Mouse (Mus musculus) layer of hippocampus, adult 9-10 months (tissue): ENCODE results near the gene Myh11.
A peak's percentile ranks its signal among the peaks of the same experiment; 100 is the strongest.
"Not testable (repeated sequence)": the region's sequence is repeated elsewhere in the genome, so short reads cannot be mapped to it uniquely, and the experiment has no call there.

Source experiments
- DNase-seq: peaks from one replicate; pipeline ENCODE4 v3.0.0; 2022; ENCODE audit warnings: low spot score

Gene Myh11

DNA sequence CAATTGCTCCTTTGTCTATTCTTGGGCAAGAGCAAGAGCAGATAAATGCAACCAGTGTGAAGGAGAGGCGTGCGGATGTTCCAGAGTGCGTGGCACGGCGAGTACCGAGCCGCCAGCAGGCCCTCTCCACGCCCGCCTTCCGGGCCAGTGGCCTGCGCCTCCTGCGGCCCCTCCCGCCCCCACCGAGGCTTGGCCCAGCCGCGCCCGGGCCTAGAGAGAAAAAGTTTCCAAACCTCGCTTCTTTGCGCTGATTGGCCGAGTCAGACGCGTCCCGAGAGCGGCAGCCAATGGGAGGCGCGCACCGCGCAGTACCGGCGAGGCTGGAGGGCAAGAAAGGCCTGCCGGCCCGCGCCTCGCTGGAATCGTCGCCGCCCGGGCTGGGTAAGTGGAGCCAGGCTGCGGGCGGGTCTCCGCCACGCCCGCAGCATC lies 128.2 kb downstream of the Myh11 start, which contains the start of the genes Nde1 and Marf1:
Gene Nde1, plus strand, starts transcription at position 288 of the 429 bp plus-strand sequence.
Gene Marf1, minus strand, starts transcription at position 364 of the 429 bp plus-strand sequence.
- peak; percentile 16 for DNase-seq

DNA sequence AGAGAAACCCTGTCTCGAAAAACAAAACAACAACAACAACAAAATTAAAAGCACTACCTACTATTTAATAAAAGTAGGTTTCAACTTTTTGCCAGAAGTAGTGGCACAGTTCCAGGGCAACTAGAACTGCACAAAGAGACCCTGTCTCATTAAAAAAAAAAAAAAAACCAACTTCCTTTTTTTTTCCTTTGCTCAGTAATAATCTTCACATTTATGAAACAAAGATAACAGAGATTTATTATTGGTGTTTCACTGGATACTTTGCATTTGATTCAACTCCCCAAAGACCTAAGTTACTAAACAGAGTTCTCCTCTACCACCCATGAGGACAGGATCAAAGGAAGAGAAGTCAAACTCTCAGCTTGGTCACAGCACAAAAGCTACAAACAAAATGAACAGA lies 130.2 kb downstream of the Myh11 start:
- DNase-seq: no peak

DNA sequence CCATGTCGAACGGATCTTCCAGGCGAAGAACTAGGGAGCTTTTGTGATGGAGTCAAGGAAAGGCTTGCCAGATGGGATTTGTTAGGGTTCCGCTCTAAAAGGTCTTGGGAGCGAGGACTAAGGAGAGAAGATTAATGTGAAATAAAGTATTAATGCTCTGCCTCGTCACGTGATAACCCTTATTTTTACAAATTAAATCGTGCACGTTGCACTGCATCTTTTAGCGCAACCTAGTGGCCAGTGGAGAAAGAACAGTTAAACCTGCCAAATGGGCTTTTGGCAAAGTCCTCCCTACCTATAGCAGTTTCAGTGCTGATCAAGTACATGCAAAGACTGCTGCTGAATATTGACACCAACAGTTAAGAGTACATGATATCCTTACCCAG lies 131.4 kb downstream of the Myh11 start:
- peak; percentile 91 for DNase-seq

DNA sequence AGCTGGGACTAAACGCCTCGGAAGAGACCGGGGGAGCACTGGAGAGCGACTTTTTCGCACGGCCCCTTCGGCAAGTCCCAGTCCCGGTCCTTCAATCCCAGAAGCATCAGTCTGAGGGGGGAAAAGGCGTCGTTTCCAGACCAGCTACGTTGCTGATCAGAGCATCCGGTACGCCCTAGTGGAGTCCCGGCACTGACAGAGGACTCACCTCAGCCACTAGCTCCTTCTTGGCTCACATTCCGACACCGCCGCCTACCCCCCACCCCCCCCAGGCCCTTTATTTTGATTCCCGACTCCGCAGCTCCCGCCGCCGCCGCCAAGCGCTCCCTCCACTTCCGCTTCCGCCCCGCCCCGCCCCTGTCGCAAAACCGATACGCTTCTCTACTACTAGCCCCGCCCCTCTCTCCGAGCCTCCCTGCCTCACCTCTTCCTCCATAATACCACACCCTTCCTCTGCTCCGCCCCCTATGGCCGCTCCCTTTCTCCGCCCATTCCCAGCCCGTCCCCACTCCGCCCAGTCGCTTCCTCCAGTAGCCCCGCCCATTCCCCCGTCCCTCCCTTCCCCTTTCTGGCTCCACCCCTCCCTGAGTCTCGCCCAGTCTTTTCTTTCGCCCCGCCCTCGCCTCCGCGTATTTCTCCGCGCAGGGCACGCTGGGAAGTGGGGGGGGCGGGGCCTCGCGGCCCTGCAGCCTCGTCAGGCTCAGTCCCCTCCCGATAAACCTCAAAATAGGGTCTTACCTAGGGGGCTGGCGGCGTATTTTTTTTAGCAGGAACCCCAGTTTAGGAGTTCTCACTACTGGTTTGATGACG lies 132.0 kb downstream of the Myh11 start:
- peak; percentile 92 for DNase-seq

DNA sequence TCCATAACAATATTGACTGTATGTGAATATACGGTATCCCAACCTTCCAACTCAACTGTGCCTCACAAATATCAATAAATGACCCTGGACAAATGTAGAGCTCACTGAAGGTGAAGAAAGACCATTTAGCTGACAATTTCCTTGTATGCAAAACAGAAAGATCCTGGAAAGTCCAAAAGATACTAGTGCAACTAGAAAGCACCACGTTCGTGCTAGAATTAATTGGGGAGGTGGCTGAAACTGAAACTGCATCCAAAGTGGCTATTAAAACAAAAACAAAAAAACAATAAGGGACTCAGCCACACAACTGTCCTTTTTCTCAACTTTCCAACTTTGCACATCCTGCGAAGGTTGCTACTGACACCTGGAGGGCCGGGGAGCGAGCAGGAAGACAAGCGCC lies 132.6 kb downstream of the Myh11 start:
- DNase-seq: no peak

DNA sequence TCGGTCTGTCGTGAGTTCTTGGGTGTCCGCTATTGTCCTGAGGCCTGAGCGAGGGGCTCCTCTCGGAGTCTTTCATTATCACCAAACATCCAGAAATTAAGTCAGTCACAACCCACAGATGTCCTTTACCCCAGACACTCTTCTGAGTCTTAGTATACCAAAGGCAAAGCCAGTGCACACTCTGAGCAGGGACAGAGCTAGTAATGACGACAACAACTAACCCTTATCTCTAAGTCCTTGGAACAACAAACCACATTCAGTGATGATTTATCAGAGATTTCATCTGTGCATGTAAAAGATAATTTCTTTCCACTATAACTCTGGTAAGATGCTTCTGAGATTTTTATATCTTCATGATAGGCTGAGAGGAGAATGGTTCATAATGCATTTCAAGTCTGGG lies 134.9 kb downstream of the Myh11 start:
- no peak for DNase-seq

DNA sequence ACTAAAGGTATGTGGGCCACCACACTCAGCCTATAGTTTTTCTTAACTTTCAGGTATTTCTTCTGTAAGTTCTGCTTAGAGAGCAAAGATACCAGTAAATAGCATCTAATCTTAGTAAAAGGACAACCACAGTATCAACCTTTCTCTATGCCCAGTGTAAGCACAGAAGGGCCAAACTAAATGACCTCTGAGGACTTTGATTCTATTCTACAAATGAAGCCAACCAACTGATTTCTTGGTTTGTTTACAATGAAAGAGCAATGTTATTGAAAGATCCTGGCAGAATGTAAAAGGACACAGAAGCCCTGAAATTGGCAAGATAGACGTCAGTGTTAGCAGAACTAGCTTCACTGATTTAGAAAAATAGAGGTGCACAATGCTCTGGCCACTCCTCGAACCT lies 135.5 kb downstream of the Myh11 start:
- not testable (repeated sequence) for DNase-seq

DNA sequence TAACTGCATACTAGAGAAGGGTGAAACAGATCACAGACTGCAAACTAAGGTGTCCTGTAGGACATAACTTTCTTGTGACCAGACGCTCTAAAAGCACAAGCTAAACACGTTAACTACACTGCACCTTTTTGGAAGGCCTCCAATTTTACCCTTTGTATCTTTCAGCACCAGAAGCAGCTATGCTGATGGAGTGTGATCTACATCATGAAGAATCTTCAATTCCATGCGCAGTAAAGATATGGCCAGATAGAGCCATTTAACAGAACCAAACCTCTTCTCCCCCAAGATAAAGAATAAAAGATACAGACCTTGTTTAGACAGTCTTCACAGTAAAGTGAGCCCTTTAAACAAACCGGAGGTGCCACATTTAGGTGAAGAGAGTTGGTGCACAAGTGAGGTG lies 139.5 kb downstream of the Myh11 start:
- DNase-seq: no peak

DNA sequence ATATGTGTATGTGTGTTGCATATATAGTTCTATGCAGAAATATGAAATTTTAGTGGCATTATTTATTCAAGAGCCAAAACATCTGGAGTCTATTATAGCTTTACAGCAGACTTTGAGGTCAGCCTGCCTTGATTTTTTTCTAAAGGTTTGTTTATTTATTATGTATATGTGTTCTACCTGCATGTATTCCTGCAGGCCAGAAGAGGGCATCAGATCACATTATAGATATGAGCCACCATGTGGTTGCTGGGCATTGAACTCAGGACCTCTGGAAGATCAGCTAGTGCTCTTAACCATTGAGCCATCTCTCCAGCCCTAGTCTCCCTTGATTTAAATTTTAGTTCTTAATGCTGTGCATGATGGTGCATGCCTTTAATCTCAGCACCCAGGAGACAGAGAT lies 143.5 kb downstream of the Myh11 start:
- no peak for DNase-seq
